Comparison of ENCODE assay signal across 10 mouse cellular contexts in genomic region chr5:112642731-112643130, GRCm38 (mm10).
DNase-seq lines count a peak whose midpoint lies in the region; ATAC-seq and TF ChIP-seq lines count a peak whose summit lies in the region.
"Had no signal": no experiment of that assay in that cellular context is flagged by ENCODE, and none has a peak within 500 bp of the region (broad histone marks: within the 10 kb centered on the region; RNA-seq: fewer than 3 reads in every experiment).

No protein-coding gene starts in this region.

- H3K27ac ChIP-seq in gastrocnemius, adult 2 months = no peak overlapping the region
- H3K27ac ChIP-seq in lung, postnatal 0 days (ENCODE audit: low read length) = no peak overlapping the region
- H3K27ac ChIP-seq in cerebellum, adult 2 months (ENCODE audit: insufficient read depth, low read length) = no peak overlapping the region
- H3K27ac ChIP-seq: embryonic facial prominence, embryonic 15.5 days had no signal

- H3K36me3 ChIP-seq in lung, postnatal 0 days (ENCODE audit: insufficient read depth, low read length) = no peaks in the 10 kb centered on the region
- H3K36me3 ChIP-seq: embryonic facial prominence, embryonic 15.5 days; neural tube, embryonic 13.5 days had no signal

- 0 out of 2 replicates have a peak, but pooled peaks cover 3% of the 10 kb centered on the region for H3K9me3 ChIP-seq in lung, postnatal 0 days (ENCODE audit: low read length)
- H3K9me3 ChIP-seq: embryonic facial prominence, embryonic 15.5 days; neural tube, embryonic 13.5 days had no signal

- TF ChIP-seq EP300 in lung, postnatal 0 days (IDR thresholded peaks at IDR 0.05) = no peak

- no peak overlapping the region for H3K9ac ChIP-seq in lung, postnatal 0 days (replicated peaks; ENCODE audit: low read depth)
- H3K9ac ChIP-seq: embryonic facial prominence, embryonic 15.5 days; neural tube, embryonic 13.5 days had no signal

- H3K27me3 ChIP-seq in lung, postnatal 0 days (replicated peaks; ENCODE audit: insufficient read depth, low read length) = no peaks in the 10 kb centered on the region
- no peaks in the 10 kb centered on the region for H3K27me3 ChIP-seq in cerebellum, adult 2 months (ENCODE audit: control insufficient read depth, insufficient read depth, low read length)
- H3K27me3 ChIP-seq: neural tube, embryonic 13.5 days had no signal

- DNase-seq in gastrocnemius, adult 2 months = no peak
- DNase-seq in gastrocnemius, adult 8-10 months (ENCODE audit: low spot score in 2 of 2) = no peak
- no peak for DNase-seq in lung, postnatal 0 days (ENCODE audit: low spot score)
- no peak for DNase-seq in lung, postnatal 36 days
- peak; percentile 66 to 68 for DNase-seq in cerebellum, adult 2 months
- peak; percentile 65 for DNase-seq in retina, postnatal 1 day
- no peak for DNase-seq in spleen, postnatal 4 days (ENCODE audit: low spot score in 2 of 2)

- no peaks in the 10 kb centered on the region for H3K4me1 ChIP-seq in lung, postnatal 0 days (ENCODE audit: insufficient read depth, low read depth, low read length)
- no peaks in the 10 kb centered on the region; the same call in 1 of the 2 replicates for H3K4me1 ChIP-seq in cerebellum, adult 2 months (ENCODE audit: control insufficient read depth, insufficient read depth, low read length)

- 58% methylated on average over 10 of the region's 10 CpGs for WGBS in lung, postnatal 0 days
- 27% methylated on average over 10 of the region's 10 CpGs for WGBS in cerebellum, adult 2 months

- no peak for TF ChIP-seq POLR2A in cerebellum, adult 2 months (IDR thresholded peaks at IDR 0.05; ENCODE audit: borderline replicate concordance, insufficient read depth, low read length)

- no peak overlapping the region for H3K4me3 ChIP-seq in gastrocnemius, adult 2 months
- no peak overlapping the region for H3K4me3 ChIP-seq in lung, postnatal 0 days (ENCODE audit: low read depth, low read length)
- no peak overlapping the region for H3K4me3 ChIP-seq in cerebellum, adult 2 months (replicated peaks; ENCODE audit: insufficient read depth, low read depth, low read length)
- H3K4me3 ChIP-seq: embryonic facial prominence, embryonic 15.5 days; neural tube, embryonic 13.5 days had no signal

- ATAC-seq in lung, postnatal 0 days = no peak
- ATAC-seq in granulocyte monocyte progenitor cell, adult 5-6 weeks (replicated peaks; ENCODE audit: poor library complexity, severe bottlenecking) = no peak

- TF ChIP-seq CTCF in gastrocnemius, adult 2 months (IDR thresholded peaks at IDR 0.05) = peak; percentile 61
- TF ChIP-seq CTCF in lung, postnatal 0 days (IDR thresholded peaks at IDR 0.05) = peak; percentile 65
- TF ChIP-seq CTCF in cerebellum, adult 2 months (IDR thresholded peaks at IDR 0.05; ENCODE audit: borderline replicate concordance, insufficient read depth, low read depth, low read length) = peak; percentile 66; the same call in 1 of the 2 replicates

- intact Hi-C loops in gastrocnemius, adult 2 months (cut with DNase I) = no loop called here

- H3K4me2 ChIP-seq in lung, postnatal 0 days (replicated peaks; ENCODE audit: low read depth, low read length) = no peak overlapping the region
- H3K4me2 ChIP-seq: embryonic facial prominence, embryonic 15.5 days had no signal

Comparison
In these comparisons a context has a peak if more than half of its experiments do, and no peak if none do; other contexts are left out.
1. DNase-seq: peak in cerebellum, adult 2 months (2 of 2) and retina, postnatal 1 day (single experiment); none in gastrocnemius, adult 2 months (single experiment), gastrocnemius, adult 8-10 months (0 of 2), lung, postnatal 0 days (single experiment), lung, postnatal 36 days (single experiment) and spleen, postnatal 4 days (0 of 2).
2. Peak in every context shown above with its lines, with median percentiles within 50 percentile points of each other: CTCF ChIP-seq.